Mouse (Mus musculus) G1E (cell line): ENCODE measurements at regions not wholly inside any gene's neighbourhood (a gene's known extent, or its start where the extent isn't known, plus 50 kb on each side); places are given as distances from the start of the nearest gene placed in this dataset.

Source experiments
- CTCF ChIP-seq: IDR thresholded peaks from 2 replicates; pipeline ENCODE4 v1.5.1; 2012; ENCODE audit warnings: low read depth, low read length, inconsistent platforms, mixed read lengths
- GATA1 ChIP-seq: IDR thresholded peaks from 2 replicates; pipeline ENCODE4 v1.6.1; 2012; ENCODE audit warnings: borderline replicate concordance, low read length, inconsistent platforms, mixed read lengths
- POLR2AphosphoS5 ChIP-seq: IDR thresholded peaks from 2 replicates; pipeline ENCODE4 v1.6.1; 2012; ENCODE audit warnings: low read depth, low read length, inconsistent platforms; ENCODE audit not compliant: insufficient replicate concordance
- TAL1 ChIP-seq: conservative IDR thresholded peaks from 2 replicates; pipeline ENCODE4 v1.6.1; 2012; ENCODE audit warnings: low read depth, low read length, inconsistent platforms, mixed read lengths

GRCm38 (mm10) chr12:92915776-92916175, 1066.8 kb upstream of the Sel1l start:
- no peak for TF ChIP-seq CTCF
- TF ChIP-seq GATA1, result no peak
- no peak for TF ChIP-seq POLR2AphosphoS5
- no peak for TF ChIP-seq TAL1
